Mouse (Mus musculus) forelimb bud, embryonic 11.5 days (tissue): Measurements from ENCODE around the gene Tmeff2.
A peak's percentile ranks its signal among the peaks of the same experiment; 100 is the strongest.

Experiments used
- DNase-seq: peaks from one replicate; pipeline ENCODE4 v3.0.0-alpha.2; 2012; ENCODE audit warnings: low read depth, low spot score

Tmeff2 gene

GRCm38 (mm10) chr1:50979358-50980081, 79.1 kb downstream of the Tmeff2 start:
- no peak for DNase-seq

- no peak for DNase-seq
These were observed 80.1 kb downstream of the Tmeff2 start for GRCm38 (mm10) chr1:50980591-50980990.

DNA sequence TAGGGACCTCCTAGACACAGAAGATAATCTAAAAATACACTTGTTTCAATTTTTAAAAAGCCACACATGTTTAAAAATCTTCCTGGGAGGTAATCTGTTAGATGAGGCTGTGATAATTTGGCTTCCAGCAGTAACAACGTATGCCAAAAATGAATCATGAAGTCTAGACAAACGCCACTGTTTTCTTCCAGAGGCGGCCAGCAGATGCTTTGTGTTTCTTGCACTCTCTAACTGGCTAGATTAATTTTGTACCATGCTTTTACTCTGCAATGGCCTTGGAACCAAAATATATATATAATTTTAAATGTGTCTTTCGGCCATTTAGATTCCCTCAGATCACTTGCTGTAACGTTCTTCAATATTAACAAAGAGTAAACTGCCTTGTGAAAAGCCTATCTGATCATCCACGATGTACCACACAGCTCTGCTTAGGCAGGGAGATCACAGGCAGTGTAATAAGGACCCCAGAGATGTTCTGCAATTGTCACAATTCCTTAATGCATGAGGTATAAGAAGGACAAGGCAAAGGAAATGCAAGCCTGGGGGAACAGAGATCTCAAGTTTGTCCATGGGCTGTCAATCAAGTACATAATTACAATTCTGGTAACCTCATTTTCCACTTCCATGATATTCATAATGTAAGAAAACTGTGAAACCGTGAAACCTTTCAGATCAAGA, 80.8 kb downstream of the Tmeff2 start:
- no peak for DNase-seq

- no peak for DNase-seq
These were observed 90.2 kb downstream of the Tmeff2 start for GRCm38 (mm10) chr1:50990661-50991060.

- DNase-seq: no peak
These were observed 94.1 kb downstream of the Tmeff2 start for GRCm38 (mm10) chr1:50994505-50994904.

- no peak for DNase-seq
These were observed 99.3 kb downstream of the Tmeff2 start for GRCm38 (mm10) chr1:50999793-51000192.

DNA sequence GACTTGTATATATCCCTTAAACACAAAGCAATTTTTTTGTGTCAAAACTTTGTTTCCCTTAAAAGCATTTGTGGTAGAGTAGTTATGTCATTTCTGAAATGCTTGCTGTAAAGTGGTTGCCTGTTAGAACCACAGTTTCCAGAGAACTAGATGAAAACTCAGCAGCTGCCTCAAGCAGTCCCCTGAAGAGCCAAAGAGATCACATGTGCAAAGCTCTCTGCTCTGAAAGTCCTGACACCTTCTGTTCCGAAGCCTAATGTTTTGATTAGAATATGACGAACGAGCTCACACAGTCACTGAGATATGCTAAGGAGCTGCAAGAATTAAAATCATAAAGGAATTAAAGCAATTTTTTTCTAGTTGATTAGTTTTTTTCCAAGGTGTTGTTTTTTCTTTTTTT, 107.9 kb downstream of the Tmeff2 start:
- no peak for DNase-seq

- DNase-seq: no peak
These were observed 139.8 kb downstream of the Tmeff2 start for GRCm38 (mm10) chr1:51040249-51040648.

GRCm38 (mm10) chr1:51044810-51045209, 144.4 kb downstream of the Tmeff2 start:
- no peak for DNase-seq

DNA sequence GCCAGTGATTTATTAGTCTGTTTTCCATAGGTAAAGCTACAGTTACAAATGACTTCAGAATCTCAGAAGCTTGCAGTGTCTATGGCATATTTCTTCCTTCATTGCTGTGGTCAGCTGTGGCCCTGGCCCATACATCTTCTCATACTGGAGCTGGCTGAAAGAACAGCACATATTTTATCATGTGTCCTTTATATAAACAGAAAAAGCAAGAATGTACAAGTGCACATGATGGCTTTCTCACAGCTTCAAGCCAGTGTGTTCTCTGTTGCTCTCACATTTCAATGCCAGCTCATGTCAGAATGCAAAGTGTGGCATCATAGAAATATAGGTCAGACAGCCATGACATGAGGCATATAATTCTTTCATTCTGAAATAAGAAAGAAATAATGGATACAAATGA, 164.1 kb downstream of the Tmeff2 start:
- peak; percentile 5 for DNase-seq

DNA sequence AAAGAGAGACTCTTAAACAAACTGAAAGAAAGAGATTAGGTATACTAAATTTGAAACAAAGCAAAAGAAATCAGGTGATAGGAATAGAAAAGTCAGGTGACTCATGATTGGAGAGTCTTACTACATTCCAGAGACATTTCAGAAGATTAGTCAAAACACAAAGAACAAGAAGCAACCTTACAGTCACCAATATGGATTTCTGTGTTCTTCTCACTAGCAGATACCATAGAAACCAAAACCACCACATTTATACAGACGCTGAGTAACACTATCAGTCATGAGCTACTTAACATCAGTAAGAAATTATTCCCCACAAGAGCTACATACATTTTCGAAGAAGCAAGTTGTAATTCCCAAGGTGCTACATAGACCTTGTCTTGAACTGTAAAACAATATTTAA, 165.2 kb downstream of the Tmeff2 start:
- no peak for DNase-seq

DNA sequence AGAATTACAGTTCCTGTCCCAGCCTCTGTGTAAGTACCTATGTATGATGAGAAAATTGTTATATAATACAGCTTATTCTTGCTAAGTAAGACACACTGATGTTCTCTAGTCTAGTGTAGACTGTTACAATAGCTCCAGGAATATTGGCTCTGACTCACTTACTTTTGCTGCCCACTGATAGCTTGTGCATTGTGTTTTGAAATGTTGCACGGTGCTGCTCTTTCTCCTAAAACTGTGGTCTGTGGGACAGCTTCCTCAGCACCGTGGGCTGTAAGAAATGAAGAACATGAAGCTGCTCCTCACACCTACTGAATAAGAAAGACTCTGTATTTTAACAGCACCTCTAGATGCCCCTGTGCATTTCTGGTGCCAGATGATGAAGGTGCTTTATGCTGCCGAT, 168.4 kb downstream of the Tmeff2 start:
- no peak for DNase-seq

DNA sequence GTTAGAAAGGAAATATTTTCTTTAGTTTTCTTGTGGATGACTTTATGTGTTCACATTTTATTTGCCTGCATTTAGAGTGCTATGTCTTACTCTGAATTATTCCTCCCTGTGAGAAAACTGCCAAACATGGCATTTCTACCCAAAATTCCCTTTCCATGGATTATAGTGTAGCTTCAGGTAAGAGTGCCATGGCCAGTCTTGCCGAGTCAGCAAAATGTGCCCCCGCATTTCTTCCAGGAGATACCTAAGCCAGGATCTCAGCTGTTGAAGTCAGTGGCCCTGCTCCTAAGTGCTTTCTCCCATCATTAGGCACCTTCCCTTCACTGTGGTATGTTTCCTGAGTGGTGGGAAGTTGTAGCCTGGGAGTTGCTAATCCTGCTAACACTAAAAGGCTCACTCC, 168.8 kb downstream of the Tmeff2 start:
- no peak for DNase-seq

GRCm38 (mm10) chr1:51074076-51074475, 173.6 kb downstream of the Tmeff2 start:
- no peak for DNase-seq

DNA sequence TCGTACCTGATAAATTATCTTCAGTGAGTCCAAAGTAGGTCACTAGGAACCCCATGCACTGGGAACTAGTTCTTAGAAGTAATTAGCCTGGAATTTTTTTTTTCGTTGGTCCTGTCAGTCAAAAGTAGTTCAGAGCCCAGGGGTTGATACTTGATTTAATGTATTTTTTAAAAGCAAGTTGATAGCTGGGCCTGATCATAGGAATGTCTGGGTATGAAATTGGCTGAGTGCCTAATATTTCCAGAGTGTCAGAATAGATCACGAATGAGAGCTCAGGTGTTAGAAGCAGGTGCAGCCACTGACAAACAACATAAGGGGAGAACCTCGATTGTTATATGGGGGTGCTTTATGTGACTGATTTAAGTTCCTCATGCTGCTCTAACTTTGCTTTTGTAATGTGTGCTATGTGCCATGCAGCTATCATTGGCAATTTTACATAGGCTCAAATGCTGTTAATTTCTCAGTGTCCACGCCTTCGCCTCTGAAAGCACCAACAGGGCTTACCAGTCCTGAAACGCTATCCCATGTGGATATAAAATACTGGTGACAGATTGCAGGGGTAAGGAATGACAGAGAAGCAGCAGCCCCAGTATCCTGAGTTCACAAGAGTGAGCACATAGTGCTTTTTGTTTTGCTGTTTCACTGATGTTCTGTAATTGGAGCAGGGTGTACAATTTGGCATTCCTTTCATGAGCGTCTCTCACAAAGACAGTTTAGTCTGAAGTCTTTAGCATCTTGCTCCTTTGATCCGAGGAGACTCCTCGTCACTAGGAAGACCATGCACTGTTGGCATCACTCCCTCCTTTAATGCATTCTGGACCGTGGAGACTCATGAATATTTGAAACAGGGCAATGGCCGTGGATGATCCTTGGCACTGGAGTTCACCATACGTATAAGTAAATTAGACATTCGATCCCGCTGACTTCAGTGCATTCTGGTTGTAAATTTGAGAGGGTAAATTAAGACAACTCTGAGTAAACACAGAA, 175.6 kb downstream of the Tmeff2 start:
- DNase-seq: no peak

DNA sequence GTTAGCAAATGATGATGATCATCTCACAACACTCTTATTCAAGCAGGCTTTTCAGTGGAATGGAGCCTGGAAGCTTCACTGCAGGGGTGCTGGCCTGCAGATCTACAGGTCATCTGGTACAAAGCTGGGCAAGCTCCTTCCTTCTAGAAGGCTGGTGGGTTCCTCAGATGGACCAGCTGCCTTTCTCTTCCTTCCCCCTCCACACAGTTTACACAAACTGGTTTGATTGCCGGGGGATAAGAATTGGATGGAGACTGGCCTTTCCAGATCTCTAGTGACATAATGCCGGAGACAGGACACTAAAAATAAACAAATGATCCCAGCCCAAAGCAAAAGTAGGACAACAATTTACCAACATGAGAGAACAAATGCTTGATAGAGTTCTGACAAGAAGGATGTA, 188.5 kb downstream of the Tmeff2 start:
- DNase-seq: no peak

DNA sequence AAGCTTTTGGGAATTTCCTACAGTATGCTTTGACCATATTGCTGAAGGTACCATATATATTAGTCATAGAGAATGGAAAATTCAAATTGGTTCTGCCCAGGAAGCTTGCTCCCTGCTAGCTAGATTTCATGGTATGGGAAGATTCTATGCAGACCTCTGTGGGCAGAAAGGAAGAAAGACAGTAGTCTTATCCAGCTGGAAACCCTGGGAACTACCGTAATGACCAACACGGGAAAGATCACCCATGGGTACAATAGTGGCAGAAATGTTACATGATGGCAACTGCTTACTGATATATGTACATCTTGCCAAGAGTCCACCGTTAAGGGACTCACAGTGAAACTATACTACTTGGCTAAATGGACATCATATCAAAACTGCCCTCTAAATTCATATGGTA, 189.4 kb downstream of the Tmeff2 start:
- no peak for DNase-seq

DNA sequence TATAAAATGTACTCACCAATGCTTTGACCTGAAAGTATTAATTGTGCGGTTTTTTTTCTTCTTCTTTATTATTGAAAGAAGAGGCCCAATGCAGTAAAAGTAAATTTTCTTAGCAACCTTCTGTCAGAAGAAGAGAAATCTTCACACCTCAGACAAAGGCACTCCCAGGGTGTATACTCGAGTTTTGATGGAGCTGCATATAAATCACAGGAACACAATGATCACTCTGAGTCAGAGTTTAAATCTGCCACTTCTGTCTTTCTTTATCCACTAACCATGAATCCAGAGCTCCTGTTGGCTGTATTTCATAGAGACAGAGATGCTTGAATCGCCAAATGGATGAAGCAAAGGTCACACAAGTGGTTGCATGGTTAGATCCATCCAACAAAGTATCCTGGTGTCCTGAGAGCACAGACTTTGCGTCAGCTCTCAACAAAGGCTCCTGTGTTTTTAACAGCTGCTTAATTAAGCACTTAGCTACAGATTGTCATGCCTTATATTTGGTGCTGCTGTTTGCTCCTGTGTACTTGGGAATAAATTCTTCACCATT, 189.8 kb downstream of the Tmeff2 start:
- DNase-seq: no peak

DNA sequence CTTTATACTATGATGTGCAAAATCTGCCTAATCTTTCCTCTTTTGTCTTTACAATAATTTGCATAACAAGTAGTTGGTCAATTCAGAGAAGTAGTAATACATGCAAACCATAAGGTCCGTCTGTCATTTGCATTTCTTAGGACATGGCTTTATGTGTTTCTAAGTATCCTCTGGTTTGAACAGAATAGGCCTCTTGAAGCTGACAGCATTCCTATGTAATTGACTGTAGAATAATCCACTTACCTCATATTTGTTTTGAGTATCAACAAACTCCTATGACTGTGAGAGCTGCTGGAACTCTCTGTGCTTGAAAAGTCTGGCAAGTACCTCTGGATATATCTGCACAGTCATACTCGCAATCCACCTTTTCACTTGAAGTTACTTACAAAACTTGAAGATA, 194.3 kb downstream of the Tmeff2 start:
- DNase-seq: no peak

DNA sequence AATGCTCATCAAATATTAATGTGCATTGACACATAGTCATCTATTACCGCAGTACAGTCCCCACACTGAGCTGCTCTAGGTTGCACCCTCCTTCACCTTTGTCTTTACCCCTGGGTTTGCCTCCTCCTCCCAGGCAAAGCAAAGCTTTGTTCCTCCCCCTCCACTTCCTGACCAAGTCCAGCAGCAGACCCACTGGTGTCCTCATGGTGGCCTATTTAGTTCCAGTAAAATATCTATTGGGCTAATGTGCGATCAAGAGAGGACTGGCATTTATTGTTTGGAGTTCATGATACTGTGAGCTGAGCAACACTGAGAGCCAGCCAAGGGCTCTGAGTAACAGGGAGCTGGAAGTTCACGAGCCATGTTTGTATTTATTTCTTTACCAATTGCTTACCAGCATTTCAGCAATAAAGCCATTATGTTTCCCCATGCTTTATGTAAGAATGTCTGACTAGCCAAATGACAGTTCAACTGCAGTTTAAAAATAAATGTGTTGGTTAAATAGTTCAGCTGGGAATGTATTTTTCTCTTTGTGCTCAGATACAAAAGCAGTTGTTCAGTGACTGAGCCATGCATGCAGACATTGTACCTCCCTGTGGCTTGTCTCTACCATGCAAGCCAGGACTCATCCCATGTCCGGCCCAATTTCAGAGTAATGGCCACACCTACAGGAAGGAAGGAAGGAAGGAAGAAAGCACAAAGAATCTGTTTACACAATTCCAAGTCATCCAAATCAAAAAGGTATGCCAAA, 196.6 kb downstream of the Tmeff2 start:
- no peak for DNase-seq

DNA sequence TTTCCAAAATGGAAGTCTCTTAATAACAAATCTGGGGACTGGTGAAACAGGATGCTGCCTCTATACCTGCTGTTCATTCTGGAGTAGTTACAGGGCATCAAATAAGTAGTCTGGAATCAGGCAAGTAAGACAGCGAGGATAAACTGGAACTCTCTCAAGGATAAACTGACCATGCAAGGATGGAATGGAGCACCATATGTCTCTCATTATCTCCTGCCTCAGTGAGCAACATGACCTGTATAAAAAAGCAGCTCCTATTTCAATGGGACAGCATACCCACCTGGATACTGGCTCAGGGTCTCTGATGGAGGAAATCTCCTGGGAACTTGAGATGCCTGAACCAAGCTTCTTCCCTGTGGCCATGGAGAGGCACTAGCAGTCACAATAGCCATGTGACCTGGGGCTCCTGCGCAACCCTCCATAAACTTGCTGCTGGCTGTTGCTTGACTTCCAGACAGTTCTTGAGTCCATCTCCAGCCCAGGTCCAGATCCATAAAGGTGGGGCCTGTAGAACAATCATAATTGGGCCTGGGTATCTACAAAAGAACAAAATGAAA, 200.7 kb downstream of the Tmeff2 start:
- DNase-seq: no peak
